Mouse (Mus musculus) E14TG2a.4 (cell line): Measurements from ENCODE around the gene Zbtb40.

Experiments used
- CTCF ChIP-seq: conservative IDR thresholded peaks from 2 replicates; pipeline ENCODE4 v1.5.1; 2014; ENCODE audit warnings: low read length
- NANOG ChIP-seq: IDR thresholded peaks from 2 replicates; pipeline ENCODE4 v1.6.1; 2014; ENCODE audit warnings: borderline replicate concordance, low read length, mixed read lengths
- POU5F1 ChIP-seq: IDR thresholded peaks from 2 replicates; pipeline ENCODE4 v1.6.1; 2014; ENCODE audit warnings: low read length, borderline replicate concordance

DNA sequence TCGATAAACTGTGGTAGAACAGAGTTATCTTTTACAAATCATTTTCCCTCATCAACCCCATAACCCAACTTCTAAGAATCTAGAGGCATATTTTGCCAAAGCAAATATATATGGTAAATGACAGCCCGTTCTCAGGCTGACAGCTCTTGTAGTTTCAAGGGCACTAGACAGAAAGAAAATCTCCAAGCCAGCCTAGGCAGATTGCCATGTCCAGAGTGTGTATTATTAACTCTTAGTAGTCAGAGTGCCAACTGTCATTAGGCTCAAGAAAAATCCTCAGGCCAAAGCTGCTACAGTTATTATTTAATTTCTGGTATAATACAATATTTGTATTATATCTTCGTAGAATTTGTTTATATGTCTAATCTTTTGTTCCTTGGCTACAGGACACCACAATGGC is 46.8 kb downstream of the Zbtb40 start:
- no peak for TF ChIP-seq POU5F1
- TF ChIP-seq CTCF, result no peak
- TF ChIP-seq NANOG, result no peak
